Mouse (Mus musculus) intestine, embryonic 15.5 days (tissue): ENCODE measurements at regions not wholly inside any gene's neighbourhood (a gene's known extent, or its start where the extent isn't known, plus 50 kb on each side); places are given as distances from the start of the nearest gene placed in this dataset.
A peak's percentile ranks its signal among the peaks of the same experiment; 100 is the strongest.
"Not testable (repeated sequence)": the region's sequence is repeated elsewhere in the genome, so short reads cannot be mapped to it uniquely, and the experiment has no call there.

Experiments
- ATAC-seq: fragments of 200-750 bp; cut with Nextera tagmentation; 2 replicates; pipeline ENCODE4 v1.8.0; 2017; ENCODE audit warnings: moderate TSS enrichment, moderate library complexity
- H3K27ac ChIP-seq: fragments of 300-500 bp; sonication (generic); 2 replicates; pipeline ENCODE4 v1.5.1; 2015; ENCODE audit warnings: mild to moderate bottlenecking, inconsistent platforms
- H3K27me3 ChIP-seq: fragments of 300-500 bp; sonication (generic); replicated peaks from 2 replicates; pipeline ENCODE4 v1.6.1; 2015; ENCODE audit warnings: inconsistent platforms
- H3K36me3 ChIP-seq: fragments of 300-500 bp; sonication (generic); 2 replicates; pipeline ENCODE4 v1.6.1; 2015; ENCODE audit warnings: inconsistent platforms
- H3K4me1 ChIP-seq: fragments of 300-500 bp; sonication (generic); replicated peaks from 2 replicates; pipeline ENCODE4 v1.6.1; 2015; ENCODE audit warnings: inconsistent platforms
- H3K4me2 ChIP-seq: fragments of 300-500 bp; sonication (generic); replicated peaks from 2 replicates; pipeline ENCODE4 v1.6.1; 2015; ENCODE audit warnings: mild to moderate bottlenecking, inconsistent platforms
- H3K4me3 ChIP-seq: fragments of 300-500 bp; sonication (generic); replicated peaks from 2 replicates; pipeline ENCODE4 v1.5.1; 2015; ENCODE audit warnings: inconsistent platforms
- H3K9ac ChIP-seq: fragments of 300-500 bp; sonication (generic); 2 replicates; pipeline ENCODE4 v1.6.1; 2015; ENCODE audit warnings: inconsistent platforms
- H3K9me3 ChIP-seq: fragments of 300-500 bp; sonication (generic); 2 replicates; pipeline ENCODE4 v1.6.1; 2016; ENCODE audit warnings: inconsistent platforms
- WGBS: fragments of 180-500 bp; shearing (Covaris S2); methylation state at CpG from one replicate; pipeline ENCODE4 v1.1.7; 2015; 5-methylcytosine and 5-hydroxymethylcytosine counted together

DNA sequence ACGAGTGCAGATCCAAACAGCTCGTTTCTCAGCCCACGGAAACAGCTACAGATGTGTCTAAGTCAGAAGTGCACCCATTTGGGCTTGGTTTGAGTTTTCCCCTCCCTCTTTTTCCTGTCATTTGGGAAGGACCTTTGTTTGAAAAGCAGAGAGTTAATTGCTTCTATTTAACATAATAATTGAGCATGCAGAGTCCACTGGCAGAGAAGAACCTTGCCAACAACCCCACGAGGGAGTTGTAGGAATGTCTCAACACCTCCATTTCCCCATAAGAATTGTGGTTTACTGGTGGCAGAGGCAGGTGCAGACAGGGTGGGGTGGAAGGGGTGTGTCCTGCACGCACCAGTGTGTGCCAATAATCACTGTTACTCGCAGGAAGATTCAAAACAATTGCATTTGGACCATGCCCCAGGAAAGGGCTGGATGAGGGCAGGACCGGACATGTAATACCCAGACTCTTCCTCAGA lies 126.3 kb downstream of the Tas2r134 start:
- no peak overlapping the region for H3K4me2 ChIP-seq

DNA sequence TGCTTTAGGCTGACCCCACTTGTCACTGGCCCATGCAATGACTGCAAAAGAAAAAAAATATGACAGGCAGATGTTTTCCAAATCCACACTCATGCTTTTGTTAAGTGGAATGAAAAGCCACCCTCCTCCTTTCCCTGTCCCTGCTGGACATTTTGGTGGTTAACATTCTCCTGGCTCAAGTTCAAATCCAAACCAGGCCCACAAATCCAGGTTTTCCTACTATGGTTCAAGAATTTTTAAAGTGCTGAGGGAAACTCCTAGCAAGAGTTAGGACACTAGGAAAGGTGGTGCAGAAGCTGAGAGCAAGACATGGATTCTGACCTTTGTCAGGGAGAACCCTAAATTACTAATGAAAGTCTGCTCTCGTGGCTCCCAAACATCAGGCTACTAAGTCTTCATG lies 130.1 kb downstream of the Tas2r134 start:
- Histone ChIP-seq H3K36me3 (no peaks in the 10 kb centered on the region), H3K4me1 (no peaks in the 10 kb centered on the region), H3K27me3 (no peaks in the 10 kb centered on the region), H3K9ac (no peak overlapping the region), H3K27ac (no peak overlapping the region), H3K9me3 (no peaks in the 10 kb centered on the region), H3K4me2 (no peak overlapping the region), H3K4me3 (no peak overlapping the region)
- no peak for ATAC-seq
- 74% methylated on average over 1 of the region's 1 CpGs for WGBS

More for the DNA sequence above, 126.3 kb downstream of the Tas2r134 start:
- ATAC-seq = no peak
- 44% methylated on average over 7 of the region's 7 CpGs for WGBS
- H3K4me1 ChIP-seq = no peaks in the 10 kb centered on the region
- no peak overlapping the region for H3K4me3 ChIP-seq
- H3K27me3 ChIP-seq = no peaks in the 10 kb centered on the region
- H3K36me3 ChIP-seq = no peaks in the 10 kb centered on the region
- H3K27ac ChIP-seq = no peak overlapping the region
- no peak overlapping the region for H3K9ac ChIP-seq
- no peaks in the 10 kb centered on the region for H3K9me3 ChIP-seq

DNA sequence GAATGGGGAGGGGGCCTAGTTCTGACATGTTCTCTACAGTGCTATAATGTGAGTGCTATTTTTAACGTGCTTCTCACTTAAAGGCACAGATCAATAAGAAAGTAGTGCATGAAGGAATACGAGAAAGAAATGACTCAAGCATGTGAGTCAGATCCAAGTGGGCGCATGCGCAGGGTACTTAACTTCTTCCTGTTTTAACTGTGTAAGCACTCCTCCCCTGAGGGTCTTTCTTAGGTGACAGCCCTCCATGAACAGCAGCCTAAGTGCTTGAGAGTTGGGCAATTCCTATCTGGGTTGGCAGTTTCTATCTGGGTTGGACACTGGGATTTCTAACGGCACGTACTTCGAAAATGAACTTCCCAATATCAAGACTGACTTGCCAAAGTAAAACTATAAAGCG lies 130.8 kb downstream of the Tas2r134 start:
- Histone ChIP-seq H3K9me3 (no peaks in the 10 kb centered on the region), H3K27me3 (no peaks in the 10 kb centered on the region), H3K4me2 (no peak overlapping the region), H3K27ac (no peak overlapping the region), H3K36me3 (no peaks in the 10 kb centered on the region), H3K9ac (no peak overlapping the region), H3K4me3 (no peak overlapping the region), H3K4me1 (no peaks in the 10 kb centered on the region)
- WGBS = 90% methylated on average over 8 of the region's 8 CpGs
- no peak for ATAC-seq

DNA sequence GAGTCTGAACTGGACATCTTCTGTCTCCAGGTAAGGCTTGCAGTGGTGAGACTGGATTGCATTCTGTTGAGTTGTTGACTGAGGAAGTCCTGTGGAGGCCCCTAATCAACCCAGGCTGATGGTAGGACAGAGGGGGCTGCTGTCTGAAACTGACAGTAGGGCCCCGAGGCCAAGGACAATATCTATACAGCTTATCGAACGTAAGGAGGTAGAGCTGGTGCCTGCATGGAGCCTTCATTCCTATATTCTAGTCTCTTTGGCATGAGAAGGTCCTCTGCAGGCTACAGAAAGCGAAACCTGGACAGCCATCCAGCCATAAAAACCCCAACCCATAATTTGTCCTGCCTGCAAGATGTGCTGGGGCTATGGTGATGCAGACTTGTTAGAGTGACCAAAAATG lies 135.6 kb downstream of the Tas2r134 start:
- no peaks in the 10 kb centered on the region for H3K27me3 ChIP-seq
- no peak overlapping the region for H3K9ac ChIP-seq
- no peaks in the 10 kb centered on the region for H3K9me3 ChIP-seq
- H3K27ac ChIP-seq = no peak overlapping the region
- no peak for ATAC-seq
- H3K4me2 ChIP-seq = no peak overlapping the region
- 94% methylated on average over 4 of the region's 4 CpGs for WGBS
- no peaks in the 10 kb centered on the region for H3K4me1 ChIP-seq
- H3K36me3 ChIP-seq = no peaks in the 10 kb centered on the region
- H3K4me3 ChIP-seq = no peak overlapping the region

DNA sequence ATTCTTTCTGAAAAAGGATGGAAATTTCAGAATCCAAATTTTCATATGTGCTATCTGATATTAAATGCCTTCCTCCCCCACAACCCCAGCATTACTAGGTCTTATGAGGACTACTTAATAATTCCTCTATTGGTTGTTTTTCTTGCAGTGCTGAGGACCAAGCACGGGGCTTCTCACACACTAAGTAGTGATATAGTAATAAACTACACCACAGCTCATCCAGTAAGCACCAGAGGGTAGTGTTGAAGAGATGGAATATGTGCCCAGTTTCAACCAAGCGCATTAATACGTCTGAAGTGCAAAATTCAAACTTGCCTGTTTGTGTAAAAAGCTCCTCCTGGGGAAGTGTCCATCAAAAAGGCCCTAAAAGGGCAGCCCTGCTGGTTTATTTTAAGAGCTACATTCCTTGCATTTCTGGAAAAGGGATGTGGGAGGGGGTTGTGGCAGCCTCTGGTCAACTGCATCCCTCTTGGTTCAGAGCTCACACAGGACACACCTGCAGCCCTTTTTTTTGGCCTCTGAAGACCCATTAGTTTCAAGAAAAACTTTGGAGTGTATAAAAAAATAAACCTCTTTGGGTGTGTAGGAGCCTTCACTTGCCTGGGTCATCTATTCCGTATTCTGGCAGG lies 140.3 kb downstream of the Tas2r134 start:
- no peaks in the 10 kb centered on the region for H3K27me3 ChIP-seq
- H3K36me3 ChIP-seq = no peaks in the 10 kb centered on the region
- no peak overlapping the region for H3K9ac ChIP-seq
- no peaks in the 10 kb centered on the region for H3K4me1 ChIP-seq
- no peaks in the 10 kb centered on the region for H3K9me3 ChIP-seq
- H3K27ac ChIP-seq = no peak overlapping the region
- WGBS = 53% methylated on average over 4 of the region's 4 CpGs
- no peak for ATAC-seq
- H3K4me3 ChIP-seq = no peak overlapping the region
- no peak overlapping the region for H3K4me2 ChIP-seq

DNA sequence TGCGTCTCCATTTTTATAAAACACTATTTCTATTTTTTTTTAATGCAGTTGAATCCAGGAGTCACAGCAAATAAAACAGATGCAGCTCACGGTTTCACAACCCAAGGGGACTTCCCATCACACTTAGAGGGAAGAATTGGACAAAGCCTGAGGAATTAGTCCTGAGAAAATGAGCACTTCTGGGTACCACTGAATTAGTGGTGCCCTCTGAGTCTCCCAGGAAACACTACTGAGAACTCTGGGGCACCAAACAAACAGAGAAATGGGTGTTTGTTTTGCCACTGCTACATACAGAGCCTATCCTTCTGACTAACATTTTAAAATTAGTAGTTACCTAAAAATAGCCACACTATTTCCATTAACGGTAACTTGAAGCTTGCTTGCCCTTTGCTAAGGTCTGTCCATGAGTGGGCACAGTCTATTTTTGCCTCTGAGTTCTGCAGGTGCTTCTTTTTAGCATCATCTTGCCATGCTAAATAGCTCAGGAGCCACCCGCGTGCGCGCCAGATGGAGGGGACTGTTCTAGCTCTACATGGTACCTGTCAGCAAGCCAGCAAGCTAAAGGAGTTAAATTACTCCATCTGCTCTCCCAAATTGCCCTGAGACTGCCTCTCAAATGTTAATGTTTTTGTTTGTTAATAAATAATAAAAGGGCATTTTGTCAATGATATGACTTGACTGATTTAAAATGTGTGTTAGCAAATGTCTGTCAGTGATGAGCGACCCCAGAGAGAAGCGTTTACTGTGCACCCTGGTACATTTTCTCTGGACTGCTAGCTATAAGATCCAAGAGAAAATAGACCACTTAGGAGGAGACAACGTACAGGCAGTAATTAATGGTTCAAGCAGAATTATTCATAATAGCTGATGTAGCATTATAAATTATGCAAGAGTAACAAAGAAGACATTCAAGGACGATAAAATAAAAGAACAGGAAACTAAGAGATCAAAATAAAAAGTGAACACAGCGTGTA lies 141.3 kb downstream of the Tas2r134 start:
- H3K27me3 ChIP-seq = no peaks in the 10 kb centered on the region
- H3K9ac ChIP-seq = no peak overlapping the region
- H3K4me3 ChIP-seq = no peak overlapping the region
- no peak for ATAC-seq
- no peaks in the 10 kb centered on the region for H3K36me3 ChIP-seq
- no peak overlapping the region for H3K27ac ChIP-seq
- H3K4me1 ChIP-seq = no peaks in the 10 kb centered on the region
- WGBS = 61% methylated on average over 12 of the region's 12 CpGs
- no peak overlapping the region for H3K4me2 ChIP-seq
- H3K9me3 ChIP-seq = no peaks in the 10 kb centered on the region

DNA sequence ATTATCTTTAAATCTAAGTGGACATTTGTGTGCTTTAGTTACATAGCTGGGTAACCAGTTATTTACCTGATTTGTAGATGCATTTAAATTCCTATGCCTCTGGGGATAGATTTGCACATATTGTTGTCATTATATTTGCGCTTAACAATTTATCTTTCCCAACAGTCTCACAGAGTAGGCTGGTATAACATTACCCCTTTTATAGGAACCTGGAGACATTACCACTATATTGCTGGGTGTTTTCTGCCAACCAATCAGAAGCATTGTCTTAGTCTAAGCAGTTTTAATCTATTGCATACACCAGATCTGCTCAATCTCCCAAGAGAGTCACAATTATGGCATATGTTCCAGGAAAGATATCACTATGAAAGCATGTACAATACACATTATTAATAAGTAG lies 149.8 kb downstream of the Rbm43 start:
- no peak overlapping the region for H3K27ac ChIP-seq
- no peak overlapping the region for H3K4me3 ChIP-seq
- no peaks in the 10 kb centered on the region for H3K9me3 ChIP-seq
- H3K36me3 ChIP-seq = no peaks in the 10 kb centered on the region
- no peak overlapping the region for H3K9ac ChIP-seq
- no peaks in the 10 kb centered on the region for H3K27me3 ChIP-seq
- no peak for ATAC-seq
- no peaks in the 10 kb centered on the region for H3K4me1 ChIP-seq
- 92% methylated on average over 1 of the region's 1 CpGs for WGBS
- H3K4me2 ChIP-seq = no peak overlapping the region

DNA sequence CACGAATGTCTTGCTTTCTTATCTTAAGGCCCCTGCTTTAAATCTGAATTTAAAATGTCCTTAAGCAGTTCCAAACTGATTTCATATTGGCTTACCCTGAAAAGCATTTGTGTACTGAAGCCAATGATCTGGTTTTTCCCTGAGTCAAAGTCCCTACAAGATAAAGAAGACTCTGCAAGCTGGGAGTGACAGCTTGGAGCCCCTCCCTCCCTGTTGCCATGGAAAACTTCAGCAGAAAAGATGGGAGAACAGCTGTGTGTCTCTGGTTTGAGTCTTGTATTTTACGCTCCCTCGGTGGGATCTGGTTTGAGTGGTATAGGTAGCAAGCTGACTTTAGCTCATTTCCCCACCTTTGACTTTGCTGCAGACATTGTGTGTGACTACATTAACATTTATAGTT lies 146.1 kb downstream of the Rbm43 start:
- 69% methylated on average over 3 of the region's 3 CpGs for WGBS
- Histone ChIP-seq H3K9me3 (no peaks in the 10 kb centered on the region), H3K36me3 (no peaks in the 10 kb centered on the region), H3K4me1 (no peaks in the 10 kb centered on the region), H3K27ac (no peak overlapping the region), H3K4me3 (no peak overlapping the region), H3K4me2 (no peak overlapping the region), H3K9ac (no peak overlapping the region), H3K27me3 (no peaks in the 10 kb centered on the region)
- no peak for ATAC-seq

DNA sequence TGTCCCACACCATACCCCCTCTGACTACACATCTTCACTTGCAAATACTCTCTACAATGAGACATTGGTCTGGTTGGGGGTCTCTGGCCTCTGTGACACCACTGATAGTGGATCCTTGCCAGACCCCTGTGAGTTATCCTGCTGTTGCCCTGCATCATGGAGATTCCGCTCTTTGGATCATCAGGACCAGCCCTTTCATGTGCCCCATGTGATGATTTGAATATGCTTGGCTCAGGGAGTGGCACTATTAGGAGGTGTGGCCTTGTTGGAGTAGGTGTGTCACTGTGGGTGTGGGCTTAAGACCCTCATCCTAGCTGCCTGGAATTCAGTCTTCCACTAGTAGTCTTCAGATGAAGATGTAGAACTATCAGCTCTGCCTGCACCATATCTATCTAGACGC lies 141.7 kb downstream of the Rbm43 start:
- H3K4me2 ChIP-seq, H3K27ac ChIP-seq, H3K27me3 ChIP-seq, H3K36me3 ChIP-seq, H3K4me1 ChIP-seq, ATAC-seq, H3K4me3 ChIP-seq, H3K9ac ChIP-seq, H3K9me3 ChIP-seq: not testable (repeated sequence)
- 95% methylated on average over 2 of the region's 2 CpGs for WGBS

DNA sequence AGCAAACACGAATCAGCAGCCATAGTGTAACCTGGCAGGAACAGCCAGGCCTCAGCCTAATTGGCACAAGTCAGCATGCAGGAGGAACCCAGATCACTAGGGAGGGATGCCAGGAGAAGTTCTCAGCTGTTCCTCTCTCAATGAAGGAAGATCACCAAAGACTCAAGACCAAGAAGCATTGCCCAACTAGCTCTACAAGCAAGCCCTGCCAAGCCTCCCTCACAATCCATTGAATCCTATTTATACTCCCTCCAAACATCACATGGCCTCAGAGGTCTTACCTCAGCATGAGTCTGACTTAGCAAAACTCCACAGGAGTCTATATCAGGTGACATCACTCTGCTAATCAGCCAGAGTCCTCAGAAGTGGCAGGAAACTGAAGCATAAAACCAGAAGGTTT lies 135.1 kb downstream of the Rbm43 start:
- Histone ChIP-seq H3K9me3 (no peaks in the 10 kb centered on the region), H3K27me3 (no peaks in the 10 kb centered on the region), H3K4me1 (no peaks in the 10 kb centered on the region), H3K9ac (no peak overlapping the region), H3K4me3 (no peak overlapping the region), H3K27ac (no peak overlapping the region), H3K36me3 (no peaks in the 10 kb centered on the region), H3K4me2 (no peak overlapping the region)
- ATAC-seq = no peak
- 95% methylated on average over 1 of the region's 1 CpGs for WGBS

DNA sequence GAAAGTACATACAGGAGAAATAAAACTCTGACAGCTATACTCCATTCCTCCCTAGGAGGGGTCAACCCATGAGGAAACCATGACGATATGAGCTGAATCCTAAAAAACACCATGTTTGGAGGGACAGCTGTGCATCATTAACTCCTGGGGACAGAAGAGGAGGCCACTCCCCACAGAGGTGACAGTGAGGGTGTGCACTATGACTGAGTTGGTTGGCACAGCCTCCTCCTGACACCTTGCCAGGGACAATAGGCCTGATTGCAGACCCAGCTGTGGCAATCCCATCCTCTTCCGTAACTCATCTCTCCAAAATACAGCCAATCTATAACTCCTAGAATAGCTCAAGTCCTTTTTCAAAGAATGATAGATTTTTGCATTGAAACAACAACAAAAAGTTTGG lies 112.0 kb downstream of the Rbm43 start:
- no peak for ATAC-seq
- Histone ChIP-seq H3K4me2 (no peak overlapping the region), H3K4me3 (no peak overlapping the region), H3K4me1 (no peaks in the 10 kb centered on the region), H3K27me3 (no peaks in the 10 kb centered on the region), H3K9me3 (no peaks in the 10 kb centered on the region), H3K36me3 (no peaks in the 10 kb centered on the region), H3K9ac (no peak overlapping the region), H3K27ac (no peak overlapping the region)
- 85% methylated on average over 2 of the region's 2 CpGs for WGBS

DNA sequence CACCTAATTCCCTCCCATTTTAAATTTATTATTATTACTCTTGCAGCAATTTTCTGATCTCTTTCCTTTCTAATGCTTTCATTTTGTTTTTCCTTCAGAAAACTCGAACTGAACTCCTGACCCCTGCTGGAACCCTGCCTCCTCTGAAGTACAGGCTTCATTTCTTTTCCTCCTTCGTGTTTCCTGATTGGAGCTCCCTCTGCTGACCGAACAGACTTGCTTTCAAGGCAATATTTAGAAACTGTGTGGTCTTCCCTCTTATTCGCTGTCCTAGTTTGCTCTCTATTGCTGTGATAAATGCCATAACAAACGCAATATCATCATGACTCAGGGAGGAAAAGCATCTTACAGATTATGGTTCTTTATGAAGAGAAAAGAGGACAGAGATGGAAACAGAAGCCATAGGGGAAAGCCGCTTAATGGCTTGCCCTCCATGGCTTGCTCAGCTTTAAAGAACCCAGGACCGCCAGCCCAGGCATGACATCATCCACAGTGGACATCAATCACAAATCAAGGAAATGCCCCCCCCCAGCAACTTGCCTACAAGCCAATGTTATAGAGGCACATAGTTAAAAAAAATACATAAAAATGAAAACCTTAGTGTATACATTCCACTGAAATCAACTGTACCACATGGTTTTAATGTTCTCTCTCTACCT lies 104.5 kb downstream of the Rbm43 start:
- WGBS = 32% methylated on average over 7 of the region's 7 CpGs
- Histone ChIP-seq H3K9me3 (no peaks in the 10 kb centered on the region), H3K4me1 (no peaks in the 10 kb centered on the region), H3K36me3 (no peaks in the 10 kb centered on the region), H3K27ac (no peak overlapping the region), H3K4me3 (no peak overlapping the region), H3K9ac (no peak overlapping the region), H3K4me2 (no peak overlapping the region), H3K27me3 (no peaks in the 10 kb centered on the region)
- peak; percentile 71 for ATAC-seq
